Mouse (Mus musculus) erythroblast, embryonic 14.5 days (primary cell): Measurements from ENCODE around the gene Plcb3.

Source experiments
- GATA1 ChIP-seq: IDR thresholded peaks from 2 replicates; pipeline ENCODE4 v1.6.1; 2012; ENCODE audit warnings: low read length, inconsistent platforms, mixed read lengths
- TAL1 ChIP-seq: IDR thresholded peaks from 3 replicates; pipeline ENCODE4 v1.6.1; 2012; ENCODE audit warnings: low read length, inconsistent platforms, mixed read lengths

DNA sequence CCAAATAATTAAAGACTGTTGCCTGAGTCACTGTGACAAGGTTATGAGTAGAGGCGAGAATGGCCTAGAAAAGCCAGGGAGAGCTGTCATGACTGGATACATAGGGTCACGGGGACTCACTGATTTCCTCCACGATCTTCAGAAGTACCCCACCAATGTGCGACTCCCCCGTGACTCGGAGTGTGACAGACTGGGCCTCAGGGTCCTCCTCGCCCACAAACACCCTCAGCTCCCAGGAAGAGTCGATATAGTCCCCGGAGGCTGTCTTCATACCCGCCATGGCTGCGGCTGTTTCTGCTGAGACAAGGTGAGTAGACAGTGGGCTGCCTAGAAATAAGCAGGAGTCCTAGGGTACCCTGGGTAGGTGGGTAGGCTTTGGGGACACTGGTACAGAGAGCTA, 42.3 kb upstream of the Plcb3 start:
- TF ChIP-seq TAL1: no peak
- TF ChIP-seq GATA1: no peak
